Mouse (Mus musculus) retina, embryonic 14.5 days (tissue): ENCODE data around the gene Cdk5r1.

Experiments used
- DNase-seq: peaks from one replicate; pipeline ENCODE4 v3.0.0-alpha.2; 2015; ENCODE audit warnings: low spot score

Gene Cdk5r1

GRCm38 (mm10) chr11:80481409-80482050, 4.7 kb downstream of the Cdk5r1 start:
- no peak for DNase-seq

- no peak for DNase-seq
These were observed 5.5 kb downstream of the Cdk5r1 start for GRCm38 (mm10) chr11:80482347-80482746.

GRCm38 (mm10) chr11:80482921-80483320, 6.1 kb downstream of the Cdk5r1 start:
- DNase-seq = no peak

GRCm38 (mm10) chr11:80483536-80484067, 6.8 kb downstream of the Cdk5r1 start:
- no peak for DNase-seq

- peak; percentile 67 for DNase-seq
These were observed 7.5 kb downstream of the Cdk5r1 start for GRCm38 (mm10) chr11:80484191-80484791.

DNA sequence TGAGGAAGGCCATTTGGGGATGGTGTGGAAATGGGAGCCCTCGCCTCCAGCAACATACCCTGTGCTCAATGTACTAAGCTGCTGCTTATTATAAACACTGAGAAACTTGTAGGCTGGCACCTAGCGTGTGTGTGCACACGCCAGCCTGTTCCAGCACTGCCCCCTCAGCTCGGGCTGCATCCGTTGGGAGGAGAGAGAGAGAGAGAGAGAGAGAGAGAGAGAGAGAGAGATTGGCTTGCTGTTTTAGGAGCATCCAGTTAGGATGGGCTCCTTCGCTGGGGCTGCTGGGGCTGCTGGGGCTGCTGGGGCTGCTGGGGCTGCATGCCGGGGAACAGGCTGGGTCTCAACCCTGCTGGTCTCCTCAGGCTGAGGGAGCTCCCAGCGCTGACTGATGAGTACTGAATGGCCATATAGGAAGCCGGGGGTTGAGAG, 8.3 kb downstream of the Cdk5r1 start:
- DNase-seq = no peak

- DNase-seq = no peak
These were observed 8.9 kb downstream of the Cdk5r1 start for GRCm38 (mm10) chr11:80485622-80486206.

- DNase-seq = no peak
These were observed 11.2 kb downstream of the Cdk5r1 start for GRCm38 (mm10) chr11:80487904-80488587.

DNA sequence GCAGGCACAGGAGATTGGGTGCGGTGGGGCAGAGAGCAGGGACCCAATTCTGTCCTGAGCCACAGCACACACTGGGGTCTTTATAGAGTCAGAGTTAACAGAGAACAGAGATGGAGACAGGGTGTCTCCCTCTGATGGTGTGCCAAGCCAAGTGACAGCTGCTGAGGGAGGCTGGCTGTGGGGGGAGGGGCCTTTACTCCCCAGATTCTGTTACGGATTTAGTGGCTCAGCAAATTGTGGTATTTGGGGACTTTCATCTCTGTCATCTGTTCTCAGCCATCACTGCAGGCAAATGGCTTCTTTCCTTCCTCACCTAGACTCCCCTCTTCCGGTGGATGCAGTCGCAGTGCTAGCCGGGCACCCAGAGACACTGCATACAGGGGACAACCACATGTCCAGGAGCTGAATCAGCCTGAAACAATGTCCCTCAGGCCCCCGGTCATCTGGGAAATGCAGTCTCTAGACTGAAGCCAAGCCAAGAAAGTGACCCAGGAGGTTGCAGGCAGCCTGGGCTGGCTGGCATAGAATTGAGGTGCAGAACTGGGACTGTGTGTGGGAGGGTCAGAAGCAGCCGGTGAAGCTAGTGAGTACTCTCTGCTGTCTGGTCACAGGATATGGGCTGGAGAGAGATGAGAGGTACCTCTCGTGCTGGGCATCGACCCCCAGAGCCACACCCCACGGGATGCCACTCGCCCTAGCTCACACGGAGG, 12.5 kb downstream of the Cdk5r1 start:
- no peak for DNase-seq

DNA sequence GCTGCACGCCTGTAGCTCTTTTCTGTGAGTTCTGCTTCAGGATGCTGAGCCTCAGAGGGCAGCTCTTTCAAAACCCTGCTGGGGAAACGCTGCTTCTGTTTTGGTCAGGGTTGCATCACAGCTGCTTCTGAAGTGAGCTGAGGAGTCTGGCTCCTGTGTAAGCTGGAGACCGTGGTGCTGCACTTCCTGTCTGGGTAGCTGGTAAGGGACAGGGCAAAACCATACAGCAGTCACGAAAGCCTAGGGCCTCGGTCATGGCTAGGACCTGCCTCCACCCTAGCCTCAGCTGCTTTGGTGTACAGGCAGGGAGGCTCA, 13.0 kb downstream of the Cdk5r1 start:
- no peak for DNase-seq

GRCm38 (mm10) chr11:80490831-80491230, 14.0 kb downstream of the Cdk5r1 start:
- no peak for DNase-seq

DNA sequence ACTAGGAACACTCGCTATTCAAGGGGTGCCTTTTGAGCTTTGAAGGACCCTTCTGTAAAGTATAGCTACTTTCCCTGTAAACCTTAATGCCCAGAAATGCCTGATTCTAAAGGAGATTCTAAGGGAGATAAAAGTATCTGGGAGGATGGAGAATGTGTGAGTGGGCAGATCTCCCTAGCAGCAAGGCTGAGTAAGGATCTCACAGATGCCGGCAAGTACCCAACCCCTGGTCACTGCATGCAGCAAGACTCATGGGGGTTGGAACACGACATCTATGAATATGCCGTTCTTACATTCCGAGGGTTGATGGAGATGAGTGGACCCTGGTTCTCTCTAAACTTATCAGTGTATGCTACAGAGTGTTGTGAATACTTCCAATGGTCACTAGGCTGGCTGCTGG, 16.4 kb downstream of the Cdk5r1 start:
- DNase-seq = no peak

DNA sequence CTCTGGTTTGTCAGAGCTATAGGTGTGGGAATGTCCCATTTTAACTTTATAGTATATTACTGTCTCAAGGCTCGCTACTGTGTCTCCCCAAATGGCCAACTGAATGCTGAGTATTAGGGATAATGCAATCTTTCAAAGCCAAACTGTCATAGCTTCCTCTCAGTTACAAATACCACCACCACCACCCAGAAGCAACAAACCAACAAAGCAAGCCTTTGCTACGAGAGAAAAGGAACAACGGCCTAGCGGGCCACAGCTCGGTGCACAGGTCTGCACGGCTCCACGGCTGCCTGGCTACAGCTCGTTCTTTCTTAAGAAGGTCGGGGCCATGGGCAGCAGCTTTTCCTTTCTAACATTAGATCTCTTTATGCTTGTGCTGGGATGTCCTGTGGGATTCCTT, 18.0 kb downstream of the Cdk5r1 start:
- no peak for DNase-seq

DNA sequence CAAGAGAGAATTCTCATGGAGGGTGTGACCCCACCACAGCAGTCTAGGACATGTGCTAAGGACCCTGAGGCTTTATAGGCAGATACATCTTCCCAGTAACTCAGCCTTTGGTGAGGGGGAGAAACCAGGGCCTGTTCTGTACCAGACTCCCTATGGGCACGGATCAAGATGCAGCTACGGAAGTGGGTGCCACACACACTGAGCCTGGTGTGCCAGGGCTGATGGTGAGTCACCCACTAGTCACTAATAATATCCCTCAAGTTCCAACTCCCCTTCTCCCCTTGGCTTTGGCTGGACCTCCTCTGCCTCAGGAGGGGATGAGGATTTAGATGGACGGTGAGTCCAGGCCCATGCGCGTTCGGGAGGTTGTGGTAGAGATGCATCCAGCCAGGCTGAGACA, 19.1 kb downstream of the Cdk5r1 start:
- DNase-seq = no peak

DNA sequence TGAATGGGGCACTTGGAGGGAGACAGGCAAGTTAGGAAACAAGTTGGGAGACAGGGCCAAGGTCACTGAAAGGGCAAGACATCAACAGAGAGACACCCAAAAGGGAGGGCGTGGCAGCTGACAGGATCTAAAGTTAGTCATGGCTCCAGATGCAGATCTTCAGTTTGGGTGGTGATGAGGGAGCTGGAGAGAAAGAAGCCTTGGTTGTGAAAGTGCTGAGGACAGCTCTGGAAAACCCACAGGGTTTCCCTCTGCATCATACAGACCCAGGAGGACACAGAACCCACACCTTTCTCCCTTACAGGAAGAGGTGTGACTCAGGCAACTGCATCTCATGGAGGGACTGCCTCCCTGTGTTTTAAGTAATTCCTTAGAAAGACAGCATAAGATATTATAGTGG, 19.8 kb downstream of the Cdk5r1 start:
- DNase-seq = no peak

GRCm38 (mm10) chr11:80497225-80497919, 20.5 kb downstream of the Cdk5r1 start:
- DNase-seq = no peak

DNA sequence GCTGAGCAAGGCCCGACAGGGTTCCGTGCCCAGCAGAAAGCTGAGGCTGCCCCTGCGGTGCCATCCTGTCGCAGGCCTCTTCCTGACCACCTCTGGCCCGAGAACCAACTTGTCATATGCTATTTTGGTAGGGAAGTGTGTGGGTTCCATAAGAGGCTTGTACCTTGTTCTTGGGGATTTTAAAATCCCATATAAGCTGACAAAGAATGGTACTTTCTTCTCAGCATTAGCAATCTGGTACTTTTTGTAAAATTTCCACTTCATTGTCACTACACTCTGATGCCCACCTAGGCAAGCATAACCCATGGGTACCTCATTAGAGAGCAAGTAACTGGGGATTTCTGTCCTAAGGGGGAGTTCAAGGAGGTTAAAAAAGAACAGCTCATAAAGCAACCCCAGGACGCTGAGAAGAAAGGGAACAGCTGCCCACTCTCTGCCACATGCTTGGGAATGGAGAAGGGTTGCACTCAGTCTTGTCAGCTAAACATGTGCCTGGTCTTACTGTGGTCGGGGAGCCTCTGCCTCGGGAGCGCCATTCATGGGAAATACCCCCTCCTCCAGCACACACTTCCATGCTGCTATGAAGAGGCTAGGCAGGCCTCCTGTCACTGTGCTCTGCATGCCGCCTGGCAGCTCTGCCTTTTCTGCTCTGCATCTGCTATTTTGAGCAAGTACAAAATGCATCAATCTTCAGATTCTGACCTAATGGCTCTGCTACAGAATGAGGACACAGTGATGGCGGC, 21.7 kb downstream of the Cdk5r1 start:
- DNase-seq = no peak

DNA sequence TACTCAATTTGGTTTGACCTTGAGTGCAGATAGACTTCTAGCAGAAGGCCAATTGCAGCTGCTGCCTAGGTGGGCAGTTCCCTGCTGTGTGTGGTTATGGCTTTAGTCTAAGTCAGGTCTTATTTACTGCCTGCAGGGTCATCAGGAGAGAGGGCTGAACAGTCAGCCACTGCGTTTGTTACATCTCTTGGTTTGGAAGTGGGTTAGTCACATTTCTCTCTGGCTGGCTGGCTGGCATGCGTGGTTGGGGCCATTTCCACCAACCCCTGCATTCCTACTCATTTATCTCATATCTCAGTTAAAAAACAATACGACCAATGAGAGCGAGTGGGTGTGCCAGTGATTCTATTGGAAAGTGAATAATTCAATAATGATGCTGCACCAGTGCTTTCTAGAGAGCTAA, 22.7 kb downstream of the Cdk5r1 start:
- DNase-seq = no peak

DNA sequence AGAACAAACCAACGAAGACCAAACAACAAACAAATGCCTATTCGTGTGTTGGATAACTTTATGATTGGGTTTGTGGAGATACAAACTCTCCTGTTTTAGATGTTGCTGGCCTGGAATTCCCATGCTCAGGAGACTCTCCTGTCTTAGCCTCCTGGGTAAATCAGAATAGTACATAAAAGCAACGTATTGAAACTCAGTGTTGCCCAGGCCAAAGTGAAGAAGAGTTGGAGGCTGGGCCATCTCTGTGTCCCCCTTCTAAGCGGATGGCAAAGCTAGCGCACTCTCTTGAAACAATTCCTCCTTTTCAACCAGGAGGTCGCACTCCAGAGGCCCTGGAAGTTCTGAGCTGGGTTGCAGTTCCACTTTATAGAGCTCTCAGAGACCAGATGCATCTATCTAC, 26.5 kb downstream of the Cdk5r1 start:
- DNase-seq = no peak

DNA sequence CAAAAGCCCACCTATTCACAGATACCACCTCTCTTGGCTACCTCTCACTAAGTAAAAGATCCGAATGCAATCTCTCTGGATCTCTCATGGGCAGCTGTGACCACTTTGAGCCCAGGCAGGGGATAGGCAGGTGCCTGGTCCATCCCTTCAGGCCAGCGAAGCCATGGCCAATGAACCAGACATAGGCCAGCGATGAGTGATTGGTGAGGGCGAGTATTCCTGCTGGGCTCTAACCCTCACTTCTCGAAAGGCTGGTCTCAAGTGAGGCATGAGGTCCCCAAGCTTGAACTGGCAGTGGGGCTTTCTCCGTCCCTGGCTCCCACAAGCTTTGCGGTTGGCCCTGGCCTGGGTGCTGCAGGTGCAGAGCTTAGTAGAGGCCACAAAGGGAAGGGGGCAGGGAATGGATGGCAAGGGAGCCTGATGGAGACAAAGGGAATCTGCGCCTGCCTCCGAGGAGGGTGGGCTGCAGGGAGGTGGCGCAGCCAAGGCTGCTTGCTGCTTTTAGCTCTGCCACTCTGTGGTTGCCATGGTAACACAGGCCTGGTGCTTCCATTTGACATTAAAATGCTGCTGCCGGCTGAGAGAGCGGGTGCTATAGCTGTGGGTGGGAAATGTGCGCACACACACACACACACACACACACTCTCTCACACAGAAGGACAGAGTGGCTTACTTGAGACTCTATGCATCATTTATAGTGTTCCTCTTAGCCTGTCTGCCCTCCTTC, 27.1 kb downstream of the Cdk5r1 start:
- DNase-seq = peak; percentile 93
